Mouse (Mus musculus) gonadal fat pad, adult 2 months (tissue): ENCODE measurements around the gene Calm3. TPM values are rescaled to one million over a fixed set of nuclear protein-coding genes. Genes with fewer than 3 reads are reported as not detected.
"Not testable (repeated sequence)": the region's sequence is repeated elsewhere in the genome, so short reads cannot be mapped to it uniquely, and the experiment has no call there.

Experiments used
- DNase-seq: peaks from one replicate; pipeline ENCODE4 v3.0.0-alpha.2; 2012; ENCODE audit warnings: low read depth
- polyA plus RNA-seq: library from polyadenylated mRNA; depleted of rRNA; stranded (reverse); fragments of >200 nt; gene quantifications from 2 replicates; pipeline ENCODE4 v1.2.3, GENCODE M21; 2012; rRNA removed

Gene Calm3
- 174 and 195 TPM in 2 replicates for polyA plus RNA-seq

GRCm38 (mm10) chr7:16924037-16924834 is at the start of gene Calm3:
Calm3 (minus strand) TSS chr7:16924114.
- peak; percentile 96 for DNase-seq

GRCm38 (mm10) chr7:16971160-16971559 is 47.2 kb upstream of the Calm3 start:
- no peak for DNase-seq

- no peak for DNase-seq
Measured at GRCm38 (mm10) chr7:16968414-16968813, 44.5 kb upstream of the Calm3 start.

- DNase-seq = no peak
Measured at GRCm38 (mm10) chr7:16961678-16962077, 37.8 kb upstream of the Calm3 start.

GRCm38 (mm10) chr7:16959539-16960187 is 35.7 kb upstream of the Calm3 start, which contains the start of gene Pnmal1:
Pnmal1 (plus strand) TSS chr7:16959679.
- no peak for DNase-seq

GRCm38 (mm10) chr7:16956410-16957265 is 32.7 kb upstream of the Calm3 start:
- DNase-seq = no peak

GRCm38 (mm10) chr7:16955712-16956111 is 31.8 kb upstream of the Calm3 start:
- no peak for DNase-seq

- DNase-seq = not testable (repeated sequence)
Measured at GRCm38 (mm10) chr7:16953776-16954175, 29.9 kb upstream of the Calm3 start.

- DNase-seq = no peak
Measured at GRCm38 (mm10) chr7:16950861-16951635, 27.1 kb upstream of the Calm3 start.

GRCm38 (mm10) chr7:16949908-16950841 is 26.3 kb upstream of the Calm3 start:
- no peak for DNase-seq

- no peak for DNase-seq
Measured at GRCm38 (mm10) chr7:16948923-16949458, 25.1 kb upstream of the Calm3 start.

- no peak for DNase-seq
Measured at GRCm38 (mm10) chr7:16947959-16948361, 24.0 kb upstream of the Calm3 start.

- DNase-seq = no peak
Measured at GRCm38 (mm10) chr7:16947349-16947895, 23.5 kb upstream of the Calm3 start.

GRCm38 (mm10) chr7:16946441-16947348 is 22.8 kb upstream of the Calm3 start:
- no peak for DNase-seq

- DNase-seq = no peak
Measured at GRCm38 (mm10) chr7:16945419-16945818, 21.5 kb upstream of the Calm3 start.

- DNase-seq = no peak
Measured at GRCm38 (mm10) chr7:16944808-16945315, 20.9 kb upstream of the Calm3 start.

- no peak for DNase-seq
Measured at GRCm38 (mm10) chr7:16944061-16944807, 20.3 kb upstream of the Calm3 start, which contains the start of gene Pnmal2. Pnmal2 (plus strand) TSS chr7:16944682.
